Mouse (Mus musculus): ENCODE measurements at regions not wholly inside any gene's neighbourhood (a gene's known extent, or its start where the extent isn't known, plus 50 kb on each side); places are given as distances from the start of the nearest gene placed in this dataset.

DNA sequence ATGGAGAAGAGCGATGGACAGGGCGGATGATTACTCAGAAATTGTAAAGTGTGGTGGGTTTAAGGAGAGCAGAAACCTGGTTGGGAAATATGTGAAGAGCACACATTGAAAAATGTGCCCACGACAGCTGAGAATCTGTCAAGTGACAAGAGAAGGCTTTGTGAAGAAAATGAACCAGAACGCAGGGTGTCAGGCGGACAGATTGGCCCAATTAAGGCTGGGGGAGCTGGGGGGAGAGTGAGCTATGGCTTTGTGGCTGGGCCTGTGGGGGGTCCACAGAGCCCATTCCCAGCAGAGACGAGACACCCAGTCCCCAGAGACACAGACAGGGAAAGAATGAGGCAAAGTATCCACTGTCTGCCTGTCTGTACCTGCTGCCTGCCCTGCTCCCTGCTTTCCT lies 153.3 kb downstream of the Shq1 start:
- DNase-seq (ENCODE audit: low spot score in 2 of 2), result no peak

DNA sequence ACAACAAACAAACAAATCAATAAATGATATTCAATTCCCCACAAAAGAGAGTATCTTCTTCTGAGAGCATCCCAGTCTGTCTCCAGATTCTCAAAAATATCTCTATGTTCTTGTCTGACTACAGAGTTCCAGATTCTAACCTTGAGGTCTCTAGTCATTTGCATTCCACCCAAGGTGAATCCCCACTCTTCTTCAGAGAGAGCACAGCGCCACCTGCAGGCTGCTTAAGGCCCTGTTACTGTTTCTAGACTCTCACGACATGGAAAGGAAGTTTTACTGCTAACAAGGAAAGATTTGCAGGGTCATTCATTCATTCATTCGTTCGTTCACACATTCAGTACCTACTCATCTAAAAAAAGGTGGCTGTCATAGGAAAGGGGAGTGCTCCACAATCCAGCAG lies 158.3 kb downstream of the Shq1 start:
- no peak for DNase-seq (ENCODE audit: low spot score in 2 of 2)

DNA sequence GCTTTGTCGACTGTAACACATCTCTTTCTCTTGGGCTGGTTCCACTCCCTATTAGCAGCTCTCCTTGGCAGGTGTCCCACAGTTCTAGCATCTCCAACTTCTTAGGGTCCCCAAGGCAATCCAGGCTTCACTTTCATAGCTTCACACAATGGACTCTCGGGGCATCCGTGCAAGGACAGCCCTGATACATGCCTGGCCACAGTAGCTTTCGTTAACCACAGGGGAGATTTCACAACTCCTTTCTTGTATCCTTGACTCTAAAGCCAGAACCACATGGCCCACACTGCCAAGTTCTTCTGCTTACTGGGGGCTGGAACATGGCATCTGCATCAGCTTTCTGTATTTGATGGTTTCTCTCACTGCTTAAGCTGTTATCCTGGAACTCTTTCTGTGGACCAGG lies 160.3 kb downstream of the Shq1 start:
- no peak for DNase-seq (ENCODE audit: low spot score in 2 of 2)

DNA sequence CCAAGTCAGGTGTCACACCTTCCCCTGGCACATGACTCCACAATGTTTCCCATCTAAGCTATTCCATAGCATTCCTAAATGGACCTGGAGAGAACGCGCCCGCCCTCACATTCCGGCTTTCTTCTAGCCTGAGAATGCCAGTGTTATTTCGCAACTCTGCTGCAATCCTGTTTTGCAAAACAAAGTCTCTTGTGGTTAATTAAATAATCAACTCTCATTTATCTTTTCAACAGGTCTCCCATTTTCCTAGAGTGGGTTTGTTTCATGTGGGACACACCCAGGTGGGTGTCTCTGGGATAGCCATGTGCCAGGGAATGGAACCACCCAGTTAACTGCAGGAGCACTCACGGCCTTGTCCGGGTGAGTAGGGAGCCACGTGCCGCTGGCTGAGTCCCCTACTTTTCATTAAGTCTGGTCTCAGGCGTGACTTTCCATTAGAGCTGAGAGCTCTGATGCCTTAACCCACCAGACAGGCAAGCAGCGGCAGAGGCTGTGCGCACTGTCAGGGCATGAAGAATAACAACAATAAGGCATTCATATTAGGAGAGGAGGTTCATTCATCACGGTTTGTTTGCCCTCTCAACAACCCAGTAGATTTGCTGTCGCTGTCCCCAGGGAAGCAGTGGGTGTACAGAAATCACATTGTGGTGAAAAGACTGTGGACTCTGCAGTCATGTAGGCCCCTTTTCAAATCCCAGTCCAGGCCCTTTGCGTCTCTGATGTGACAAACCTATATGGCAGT lies 165.3 kb downstream of the Shq1 start:
- DNase-seq (ENCODE audit: low spot score in 2 of 2), result no peak

DNA sequence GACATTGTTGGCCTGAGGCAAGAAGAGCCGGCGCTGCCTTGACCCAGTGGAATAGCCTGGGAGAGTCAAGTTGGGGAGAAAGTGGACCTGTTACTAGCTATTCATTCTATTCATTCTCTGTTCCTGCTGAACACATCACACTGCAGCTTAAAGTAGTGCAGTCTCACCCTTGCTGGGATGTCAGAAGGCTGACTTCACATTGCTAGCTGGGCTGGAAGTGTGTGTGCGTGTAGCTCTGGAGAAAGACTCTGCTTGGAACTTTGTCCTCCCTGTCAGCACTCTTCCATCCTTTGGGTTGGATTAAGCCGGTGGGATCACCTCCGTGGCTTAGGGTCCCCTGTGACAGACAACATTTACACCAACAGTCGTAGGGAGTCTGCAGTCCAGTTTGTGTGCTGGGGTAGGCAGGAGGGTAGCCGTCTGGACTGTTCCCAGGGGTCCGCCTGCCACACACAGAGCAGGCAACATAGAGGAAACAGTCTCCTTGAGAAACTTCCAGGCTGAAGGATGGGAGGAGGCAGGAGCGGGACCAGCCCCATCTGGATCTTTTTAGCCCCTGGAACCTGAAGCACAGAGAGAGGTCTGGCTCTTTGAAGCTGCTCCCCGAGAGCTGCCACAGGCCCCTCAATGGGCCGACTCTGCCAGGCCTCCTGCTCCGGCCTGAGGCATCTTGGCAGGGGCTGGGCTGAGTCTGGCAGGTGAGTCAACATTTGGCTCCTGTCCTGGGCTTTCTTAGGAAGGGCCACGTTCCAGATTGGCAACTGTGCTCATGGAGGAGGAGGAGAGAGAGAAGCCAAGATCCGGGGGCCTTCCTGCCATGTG lies 167.8 kb downstream of the Shq1 start:
- peak in 1 of 2 experiments; percentile 15 for DNase-seq (ENCODE audit: low spot score in 2 of 2)

DNA sequence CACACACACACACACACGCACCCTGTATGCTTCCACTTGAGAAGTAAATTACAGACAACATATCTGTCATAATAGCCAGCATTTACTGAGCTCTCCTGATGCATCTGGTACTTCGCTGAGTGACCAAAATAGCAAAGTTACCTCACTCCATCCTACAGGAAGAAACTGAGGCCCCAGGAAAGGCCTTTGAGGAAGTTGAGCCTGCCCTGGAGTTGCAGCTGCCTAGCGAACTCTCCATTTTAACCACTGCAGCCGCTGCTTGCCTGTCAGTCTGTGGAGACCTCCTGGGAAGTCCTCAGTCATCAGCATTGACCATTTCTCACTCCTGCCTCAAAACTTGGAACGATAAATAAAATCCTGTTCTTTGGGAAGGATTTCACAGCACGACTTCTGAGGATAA lies 168.8 kb downstream of the Shq1 start:
- no peak for DNase-seq (ENCODE audit: low spot score in 2 of 2)

DNA sequence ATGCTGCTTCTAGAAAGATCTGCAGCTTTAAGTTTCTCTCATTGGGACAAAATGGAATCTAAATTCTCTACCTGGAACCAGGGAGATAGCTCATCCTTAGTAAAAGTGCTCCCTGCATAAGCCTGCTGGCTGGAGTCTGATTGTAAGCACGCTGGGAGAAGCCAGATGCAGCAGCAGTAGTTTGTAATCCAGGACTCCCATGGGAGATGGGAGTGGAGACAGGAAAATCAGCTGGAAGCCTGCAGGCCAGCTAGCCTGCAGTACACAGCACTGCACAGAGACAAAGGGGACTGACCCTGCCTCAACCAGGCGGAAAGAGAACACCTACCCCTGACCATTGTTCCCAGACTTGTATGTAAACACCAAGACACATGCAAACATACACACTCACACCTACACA lies 170.2 kb downstream of the Shq1 start:
- DNase-seq (ENCODE audit: low spot score in 2 of 2), result no peak

DNA sequence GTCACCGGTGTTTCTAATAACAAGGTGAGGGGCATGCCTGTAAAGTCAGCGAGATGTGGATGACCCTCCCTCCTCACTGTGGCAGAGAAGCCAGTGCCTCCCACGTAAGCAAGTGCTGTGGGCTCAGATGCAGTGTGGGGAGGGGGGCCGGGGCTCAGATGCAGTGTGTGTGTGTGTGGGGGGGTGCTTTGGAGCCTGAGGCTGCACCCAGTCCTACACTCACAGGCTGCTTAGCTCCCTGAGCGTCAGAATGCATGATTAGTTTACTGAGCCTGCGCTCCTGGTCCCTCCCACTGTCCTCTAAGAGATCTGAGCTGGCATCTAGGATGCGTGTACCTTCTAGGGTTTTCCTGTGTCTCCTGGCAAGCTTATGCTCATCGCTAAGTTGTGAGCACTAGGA lies 170.9 kb downstream of the Shq1 start:
- DNase-seq (ENCODE audit: low spot score in 2 of 2), result no peak

DNA sequence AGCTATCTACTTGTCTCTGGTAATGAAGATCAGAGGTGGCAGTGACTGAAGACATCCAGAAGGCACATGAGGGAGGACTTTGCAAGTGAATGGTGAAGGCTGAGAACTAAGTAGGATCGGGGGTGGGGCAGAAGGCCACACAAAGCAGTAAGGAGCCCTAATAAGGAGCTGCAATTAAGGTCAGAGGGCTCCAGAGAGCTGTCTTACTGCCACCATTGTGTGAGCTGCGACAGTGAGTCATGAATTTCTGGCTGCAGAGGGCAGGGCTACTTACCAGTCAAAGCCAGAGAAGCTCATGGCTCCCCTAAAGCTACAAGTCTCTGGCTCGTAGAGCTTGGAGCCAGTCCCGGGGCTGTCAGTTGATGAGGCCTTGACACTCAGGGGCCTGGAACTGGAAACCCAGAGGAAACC lies 172.1 kb downstream of the Shq1 start:
- DNase-seq (ENCODE audit: low spot score in 2 of 2), result no peak

DNA sequence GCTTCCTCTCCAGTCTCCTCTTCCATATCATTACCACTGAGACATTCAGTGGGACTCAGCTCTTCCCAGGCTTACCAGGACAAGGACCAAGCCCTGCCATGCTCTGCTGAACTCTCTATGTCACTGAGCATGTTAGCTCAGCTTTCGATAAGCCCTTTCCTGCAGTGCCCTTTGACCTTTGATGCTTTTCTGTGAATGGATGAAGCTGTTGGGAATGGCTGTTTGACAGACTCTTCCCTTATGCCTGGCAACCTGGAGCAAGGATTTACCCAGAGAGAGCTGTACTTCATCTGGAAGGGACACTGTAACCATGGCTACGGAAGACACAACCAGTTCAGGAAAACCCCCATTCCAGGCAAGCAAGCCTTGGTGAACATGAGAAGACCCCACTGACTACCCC lies 172.8 kb downstream of the Shq1 start:
- DNase-seq (ENCODE audit: low spot score in 2 of 2), result no peak

DNA sequence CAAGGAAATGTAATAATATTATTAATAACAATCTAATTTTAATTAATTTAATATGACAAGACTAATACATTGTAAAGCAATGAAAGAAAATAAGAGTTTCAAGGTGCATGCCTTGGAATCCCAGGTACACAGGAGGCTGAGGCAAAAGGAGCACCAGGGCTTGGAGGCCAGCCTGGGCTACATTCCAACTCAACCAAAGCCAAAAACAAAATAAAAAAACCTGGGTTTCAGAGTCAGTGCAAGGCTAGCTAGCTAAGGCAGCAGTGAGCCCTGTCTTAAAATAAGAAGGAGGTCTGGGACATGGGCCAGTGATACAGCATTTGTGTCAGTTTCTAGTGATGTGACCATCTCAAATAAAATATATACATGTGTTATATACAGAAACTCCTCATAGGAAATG lies 174.8 kb downstream of the Shq1 start:
- DNase-seq (ENCODE audit: low spot score in 2 of 2), result no peak

DNA sequence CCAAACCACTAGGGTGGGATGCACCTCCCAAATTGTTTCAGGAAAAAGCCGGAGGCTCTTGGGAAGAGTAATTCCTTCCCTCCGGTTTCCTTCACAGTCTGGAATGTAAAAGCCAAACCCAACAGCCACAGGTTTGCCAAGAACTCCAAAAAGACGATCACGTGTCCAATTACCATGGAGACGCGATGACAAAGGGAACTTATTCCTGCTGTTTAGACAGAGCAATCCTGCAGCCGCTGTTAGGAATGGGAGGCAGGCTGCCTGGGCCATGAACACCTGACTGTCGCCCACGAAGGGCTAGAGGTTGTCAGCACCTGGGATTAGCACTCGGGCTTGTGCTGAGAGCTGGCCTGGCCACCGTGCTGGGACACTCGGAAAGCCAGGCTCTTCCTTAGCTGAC lies 175.8 kb downstream of the Shq1 start:
- DNase-seq (ENCODE audit: low spot score in 2 of 2), result peak; percentile 28 to 54

DNA sequence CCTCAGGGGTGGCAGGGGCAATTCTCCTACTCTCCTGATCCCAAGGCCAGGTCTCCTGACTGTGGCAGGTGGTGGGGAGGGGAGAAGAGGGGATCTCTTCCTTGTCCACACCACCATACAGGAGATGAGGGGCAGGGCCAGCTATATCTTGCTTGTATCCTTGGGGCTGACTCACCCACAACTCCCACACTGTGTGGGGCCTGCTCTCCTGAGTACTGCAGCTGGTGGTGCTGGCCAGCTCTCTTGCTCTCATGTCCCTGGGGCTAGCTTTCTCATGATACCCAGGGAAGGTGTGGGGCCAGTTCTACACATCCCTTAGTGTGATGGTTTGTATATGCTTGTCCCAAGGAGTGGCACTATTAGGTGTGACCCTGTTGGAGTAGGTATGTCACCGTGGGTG lies 177.4 kb downstream of the Shq1 start:
- DNase-seq (ENCODE audit: low spot score in 2 of 2), result no peak

DNA sequence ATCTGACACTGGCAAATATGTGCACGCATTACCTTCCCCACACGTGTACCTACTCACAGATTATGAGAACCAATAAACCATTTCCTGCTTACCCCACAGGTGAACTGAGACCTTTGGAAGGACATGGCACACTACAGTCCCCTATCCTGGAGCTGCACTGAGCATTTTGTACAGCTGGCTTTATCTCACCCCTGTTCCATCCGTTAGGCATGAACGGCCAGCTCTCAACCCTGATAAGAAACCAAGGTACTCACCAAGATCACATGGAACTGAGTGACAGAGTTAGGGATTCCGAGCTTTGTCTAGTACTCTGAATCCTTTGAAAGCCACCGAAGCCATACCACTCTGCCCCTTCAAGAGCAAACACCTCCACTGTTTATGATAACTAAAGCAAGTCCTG lies 179.1 kb downstream of the Shq1 start:
- DNase-seq (ENCODE audit: low spot score in 2 of 2), result no peak

DNA sequence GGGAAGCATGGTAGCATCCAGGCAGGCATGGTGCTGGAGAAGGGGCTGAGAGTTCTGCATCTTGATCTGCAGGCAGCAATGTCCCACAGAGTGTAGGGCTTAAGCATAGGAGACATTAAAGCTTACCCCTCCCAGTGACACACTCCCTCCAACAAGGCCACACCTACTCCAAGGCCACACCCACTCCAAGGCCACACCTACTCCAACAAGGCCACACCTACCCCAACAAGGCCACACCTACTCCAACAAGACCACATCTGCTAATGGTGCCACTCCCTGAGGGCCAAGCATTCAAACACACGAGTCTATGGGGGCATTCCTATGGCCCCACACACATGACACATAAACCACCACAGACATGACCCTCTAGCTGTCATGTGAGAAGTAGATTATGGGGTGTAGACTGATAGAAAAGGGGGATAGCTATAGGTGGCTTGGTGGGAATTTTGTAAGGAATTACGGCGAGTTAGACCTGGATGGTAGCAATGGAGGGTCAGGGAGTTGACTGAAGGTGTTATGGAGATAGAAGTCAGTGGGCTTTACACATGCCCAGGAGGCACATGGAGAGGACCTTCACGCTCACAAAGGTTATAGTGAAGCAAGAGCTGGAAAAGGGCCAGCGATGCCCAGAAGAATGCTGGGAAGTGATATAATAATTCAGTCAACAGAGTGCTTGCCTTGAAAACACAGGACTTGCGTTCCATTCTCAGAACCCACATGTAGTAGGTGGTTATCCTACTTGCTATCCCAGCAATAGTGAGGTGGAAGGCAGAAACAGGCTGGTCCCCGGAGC lies 179.8 kb downstream of the Shq1 start:
- DNase-seq (ENCODE audit: low spot score in 2 of 2), result no peak

DNA sequence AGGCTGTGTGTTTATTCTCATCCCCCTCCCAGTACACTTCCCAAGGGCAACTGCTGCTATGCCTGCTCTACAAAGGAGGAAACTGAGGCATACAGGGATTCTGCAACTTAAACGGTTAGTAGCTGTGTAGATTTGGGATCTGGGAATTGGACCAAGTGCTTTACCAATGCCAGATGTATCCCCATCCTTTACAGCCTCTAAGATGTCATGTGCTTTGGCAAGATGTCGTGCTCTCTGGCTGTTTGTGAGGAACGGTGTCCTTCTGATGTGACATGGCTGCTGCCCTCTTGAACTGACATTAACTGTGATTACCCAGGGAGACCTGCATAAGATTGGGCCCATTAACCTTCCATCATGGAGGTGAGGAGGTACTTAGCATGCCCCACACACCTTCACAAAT lies 187.1 kb downstream of the Shq1 start:
- no peak for DNase-seq (ENCODE audit: low spot score in 2 of 2)

DNA sequence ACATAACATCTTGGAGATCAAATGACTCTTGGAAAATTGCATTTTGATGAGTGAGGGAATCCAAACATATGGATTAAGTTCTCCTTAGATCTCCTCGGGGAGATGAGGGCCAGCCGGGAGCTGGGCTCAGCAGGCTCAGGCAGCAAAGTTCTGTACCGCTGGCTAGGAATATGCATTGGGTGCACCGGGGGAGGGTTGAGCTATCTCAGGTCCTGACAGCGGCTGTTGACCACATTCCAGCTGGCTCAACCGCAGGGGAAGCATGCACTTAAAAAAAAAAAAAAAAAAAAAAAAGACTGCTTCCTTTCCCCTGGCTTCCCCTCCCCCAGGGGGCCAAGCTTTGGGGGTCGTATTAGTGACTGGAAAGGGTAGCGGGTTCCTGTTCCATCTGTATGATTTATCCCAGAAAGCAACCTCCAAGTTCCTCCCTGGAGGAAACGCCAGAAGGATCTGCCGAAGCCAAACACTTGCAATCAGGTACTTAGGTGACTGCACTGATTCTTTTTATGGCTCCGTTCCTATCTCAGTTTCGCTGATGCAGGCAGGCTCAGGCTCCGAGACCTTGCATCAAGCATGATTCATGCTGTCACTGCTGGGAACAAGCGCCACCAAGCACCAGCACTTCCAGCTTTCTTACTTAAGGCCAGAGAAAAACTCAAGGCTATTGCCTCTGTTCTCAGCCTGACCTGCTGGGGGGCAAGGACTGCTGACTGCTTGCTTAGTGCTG lies 187.7 kb downstream of the Shq1 start:
- no peak for DNase-seq (ENCODE audit: low spot score in 2 of 2)

DNA sequence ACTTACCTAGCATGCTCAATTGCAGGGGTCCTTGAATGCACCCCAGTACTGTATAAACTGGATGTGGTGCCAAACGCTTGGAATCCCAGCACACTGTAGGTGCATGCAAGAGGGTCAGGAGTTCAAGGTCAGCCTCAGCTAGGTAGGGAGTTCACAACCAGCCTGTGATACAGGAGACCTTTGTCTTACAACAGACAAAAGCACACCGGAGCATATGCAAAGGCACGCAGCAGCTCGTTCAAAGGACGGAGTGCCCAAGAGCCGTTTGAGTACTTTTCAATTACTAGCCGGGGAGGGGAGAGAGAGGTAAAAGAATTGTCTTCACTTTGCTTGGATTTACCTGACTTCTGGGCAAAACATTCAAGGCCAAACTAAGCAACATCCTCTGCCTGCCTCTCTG lies 188.4 kb downstream of the Shq1 start:
- DNase-seq (ENCODE audit: low spot score in 2 of 2), result no peak

DNA sequence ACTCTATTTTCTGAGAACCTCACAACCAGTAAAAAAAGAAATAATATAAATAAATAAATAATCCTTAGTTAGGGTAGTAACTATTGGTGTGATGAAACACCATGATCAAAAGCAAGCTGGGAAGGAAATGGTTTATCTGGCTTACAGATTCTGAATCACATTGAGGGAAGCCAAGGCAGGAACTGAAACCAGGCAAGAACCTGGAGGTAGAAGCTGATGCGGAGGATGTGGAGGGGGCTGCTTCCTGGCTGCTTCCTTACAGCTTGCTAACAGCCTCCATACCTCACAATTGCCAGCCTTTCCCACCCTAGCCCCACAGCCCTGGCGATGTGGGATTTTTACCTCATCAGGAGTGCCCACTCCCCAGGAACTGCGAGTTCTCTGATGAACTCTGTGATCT lies 190.4 kb downstream of the Shq1 start:
- no peak for DNase-seq (ENCODE audit: low spot score in 2 of 2)

DNA sequence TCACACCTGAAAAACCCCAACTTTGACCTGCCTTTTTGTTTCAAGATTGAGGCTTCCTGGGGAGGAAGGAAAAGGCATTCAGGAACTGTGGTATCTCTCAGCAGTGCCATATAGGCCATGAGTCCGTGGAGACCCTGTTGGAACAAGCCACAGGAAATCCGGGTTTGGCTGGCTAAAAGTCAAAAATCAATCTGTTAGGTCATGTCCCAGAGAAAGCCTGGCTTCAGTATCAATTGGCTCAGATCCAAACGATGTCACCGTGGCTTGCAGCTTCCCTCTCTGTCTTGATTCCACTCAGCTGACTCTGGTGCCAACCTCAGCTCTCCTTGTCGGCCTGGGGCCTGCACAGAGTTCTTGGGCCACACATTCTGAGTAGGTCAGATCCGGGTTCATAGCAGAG lies 191.1 kb downstream of the Shq1 start:
- DNase-seq (ENCODE audit: low spot score in 2 of 2), result no peak

DNA sequence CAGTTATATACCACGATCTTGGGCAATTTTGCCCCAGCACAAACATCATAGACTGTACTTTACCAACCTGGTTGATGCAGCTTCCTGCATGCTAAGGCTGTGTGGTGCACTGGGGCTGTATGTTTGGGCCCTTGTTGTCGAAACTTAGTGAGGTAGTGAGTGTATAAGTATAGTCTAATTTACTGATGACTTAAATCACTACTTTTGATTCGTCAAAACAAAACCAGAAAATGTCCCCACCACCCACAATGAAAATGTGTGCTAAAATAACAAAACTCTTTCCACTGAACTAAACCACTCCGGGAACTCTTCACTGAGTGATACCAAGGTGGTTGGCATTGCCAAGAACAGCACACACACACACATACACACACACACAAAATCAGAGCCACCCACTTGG lies 191.5 kb downstream of the Shq1 start:
- DNase-seq (ENCODE audit: low spot score in 2 of 2), result no peak

All from layer of hippocampus, adult 8-10 months (tissue).